Mouse (Mus musculus) stomach, postnatal 0 days (tissue): ENCODE results near the gene Stn1. TPM values are rescaled to one million over a fixed set of nuclear protein-coding genes. Genes with fewer than 3 reads are reported as not detected.
A peak's percentile ranks its signal among the peaks of the same experiment; 100 is the strongest.

Experiments
- ATAC-seq: fragments of 200-750 bp; cut with Nextera tagmentation; 2 replicates; pipeline ENCODE4 v1.8.0; 2017; ENCODE audit not compliant: low FRiP score, low TSS enrichment
- DNase-seq: peaks from one replicate; pipeline ENCODE4 v3.0.0-alpha.2; 2016; ENCODE audit warnings: low spot score
- H3K27ac ChIP-seq: fragments of 300-500 bp; sonication (generic); replicated peaks from 2 replicates; pipeline ENCODE4 v1.5.1; 2014; ENCODE audit warnings: mild to moderate bottlenecking, control low read depth
- H3K27me3 ChIP-seq: fragments of 300-500 bp; sonication (generic); 2 replicates; pipeline ENCODE4 v1.6.1; 2014; ENCODE audit warnings: low read length; ENCODE audit not compliant: control insufficient read depth, insufficient read depth
- H3K36me3 ChIP-seq: fragments of 300-500 bp; sonication (generic); 2 replicates; pipeline ENCODE4 v1.6.1; 2014; ENCODE audit warnings: low read length, mixed read lengths; ENCODE audit not compliant: control insufficient read depth, insufficient read depth
- H3K4me1 ChIP-seq: fragments of 300-500 bp; sonication (generic); replicated peaks from 2 replicates; pipeline ENCODE4 v1.6.1; 2014; ENCODE audit warnings: antibody characterized with exemption; ENCODE audit not compliant: control insufficient read depth, insufficient read depth
- H3K4me2 ChIP-seq: fragments of 300-500 bp; sonication (generic); replicated peaks from 2 replicates; pipeline ENCODE4 v1.6.1; 2014; ENCODE audit warnings: low read depth, mild to moderate bottlenecking, control low read depth, moderate library complexity
- H3K4me3 ChIP-seq: fragments of 300-500 bp; sonication (generic); 2 replicates; pipeline ENCODE4 v1.5.1; 2014; ENCODE audit warnings: low read depth, low read length, control low read depth
- H3K9ac ChIP-seq: fragments of 300-500 bp; sonication (generic); 2 replicates; pipeline ENCODE4 v1.6.1; 2014; ENCODE audit warnings: mild to moderate bottlenecking, low read length, control low read depth, mixed read lengths
- H3K9me3 ChIP-seq: fragments of 300-500 bp; sonication (generic); 2 replicates; pipeline ENCODE4 v1.6.1; 2016; ENCODE audit warnings: low read length; ENCODE audit not compliant: control insufficient read depth
- CTCF ChIP-seq: IDR thresholded peaks from 2 replicates; pipeline ENCODE4 v1.5.1; 2016; ENCODE audit warnings: antibody characterized with exemption, low read depth, mild to moderate bottlenecking, moderate library complexity
- EP300 ChIP-seq: optimal IDR thresholded peaks from 2 replicates; pipeline ENCODE3; 2016; ENCODE audit warnings: antibody characterized with exemption
- WGBS: fragments of 180-500 bp; shearing (Covaris S2); extraction: QIAGEN DNeasy Blood & Tissue Kit; methylation state at CpG from one replicate; pipeline ENCODE4 v1.1.7; 2014; 5-methylcytosine and 5-hydroxymethylcytosine counted together
- polyA plus RNA-seq: library from polyadenylated mRNA; unstranded; fragments of >200 nt; fragmentation: Nextera tagmentation; extraction: Ambion mirVana; gene quantifications from 2 replicates; pipeline ENCODE4 v1.2.1, GENCODE M21; 2015

The Stn1 gene
- polyA plus RNA-seq, 1 experiment from 2014 or later: 25.9 TPM

GRCm38 (mm10) chr19:47456021-47456420, 81.3 kb downstream of the Stn1 start:
- 60% methylated on average over 6 of the region's 6 CpGs for WGBS
- no peaks in the 10 kb centered on the region; the same call in 1 of the 2 replicates for H3K4me1 ChIP-seq
- DNase-seq: no peak

GRCm38 (mm10) chr19:47455001-47455755, 82.1 kb downstream of the Stn1 start:
- no peak for TF ChIP-seq EP300
- no peak for TF ChIP-seq CTCF
- Histone ChIP-seq H3K27ac (no peak overlapping the region; the same call in 1 of the 2 replicates), H3K9me3 (no peaks in the 10 kb centered on the region), H3K4me3 (no peak overlapping the region), H3K9ac (no peak overlapping the region), H3K4me2 (no peak overlapping the region), H3K4me1 (peaks cover 5% of the 10 kb centered on the region), H3K36me3 (no peaks in the 10 kb centered on the region), H3K27me3 (no peaks in the 10 kb centered on the region)
- ATAC-seq (peak; percentile 43), DNase-seq (no peak)
- WGBS: 71% methylated on average over 15 of the region's 15 CpGs

More at GRCm38 (mm10) chr19:47456021-47456420, 81.3 kb downstream of the Stn1 start:
- Histone ChIP-seq H3K4me3 (no peak overlapping the region), H3K9me3 (no peaks in the 10 kb centered on the region), H3K9ac (no peak overlapping the region), H3K4me2 (no peak overlapping the region), H3K27me3 (no peaks in the 10 kb centered on the region), H3K36me3 (no peaks in the 10 kb centered on the region), H3K27ac (no peak overlapping the region)
- no peak for ATAC-seq
- TF ChIP-seq EP300: no peak
- no peak for TF ChIP-seq CTCF

- Histone ChIP-seq H3K36me3 (no peaks in the 10 kb centered on the region), H3K9me3 (no peaks in the 10 kb centered on the region), H3K4me2 (no peak overlapping the region), H3K27me3 (no peaks in the 10 kb centered on the region), H3K4me3 (no peak overlapping the region), H3K4me1 (peaks cover 5% of the 10 kb centered on the region), H3K9ac (no peak overlapping the region), H3K27ac (0 out of 2 replicates have a peak overlapping the region, but pooled peaks have one; percentile 40)
- DNase-seq: no peak
- TF ChIP-seq CTCF (no peak), EP300 (no peak)
- 62% methylated on average over 11 of the region's 11 CpGs for WGBS
- no peak for ATAC-seq
Measured at GRCm38 (mm10) chr19:47454167-47455000, 82.9 kb downstream of the Stn1 start.

GRCm38 (mm10) chr19:47453352-47453751, 84.0 kb downstream of the Stn1 start:
- H3K36me3 ChIP-seq: no peaks in the 10 kb centered on the region
- no peaks in the 10 kb centered on the region for H3K9me3 ChIP-seq
- H3K9ac ChIP-seq: no peak overlapping the region
- peaks cover 5% of the 10 kb centered on the region for H3K4me1 ChIP-seq
- no peak overlapping the region for H3K4me2 ChIP-seq
- no peak for TF ChIP-seq CTCF
- no peak for TF ChIP-seq EP300
- WGBS: 91% methylated on average over 7 of the region's 7 CpGs
- DNase-seq (no peak), ATAC-seq (no peak)
- no peak overlapping the region for H3K27ac ChIP-seq
- no peak overlapping the region for H3K4me3 ChIP-seq
- no peaks in the 10 kb centered on the region for H3K27me3 ChIP-seq

GRCm38 (mm10) chr19:47452682-47453081, 84.6 kb downstream of the Stn1 start:
- ATAC-seq (no peak), DNase-seq (no peak)
- H3K4me1 ChIP-seq: peaks cover 5% of the 10 kb centered on the region

More at GRCm38 (mm10) chr19:47452682-47453081, 84.6 kb downstream of the Stn1 start:
- H3K4me3 ChIP-seq: no peak overlapping the region
- H3K27me3 ChIP-seq: no peaks in the 10 kb centered on the region
- H3K9ac ChIP-seq: no peak overlapping the region
- H3K36me3 ChIP-seq: no peaks in the 10 kb centered on the region
- H3K4me2 ChIP-seq: no peak overlapping the region
- H3K27ac ChIP-seq: no peak overlapping the region
- H3K9me3 ChIP-seq: no peaks in the 10 kb centered on the region
- TF ChIP-seq EP300 (no peak), CTCF (no peak)
- WGBS: 76% methylated on average over 10 of the region's 10 CpGs
